In the genomic region with DNA sequence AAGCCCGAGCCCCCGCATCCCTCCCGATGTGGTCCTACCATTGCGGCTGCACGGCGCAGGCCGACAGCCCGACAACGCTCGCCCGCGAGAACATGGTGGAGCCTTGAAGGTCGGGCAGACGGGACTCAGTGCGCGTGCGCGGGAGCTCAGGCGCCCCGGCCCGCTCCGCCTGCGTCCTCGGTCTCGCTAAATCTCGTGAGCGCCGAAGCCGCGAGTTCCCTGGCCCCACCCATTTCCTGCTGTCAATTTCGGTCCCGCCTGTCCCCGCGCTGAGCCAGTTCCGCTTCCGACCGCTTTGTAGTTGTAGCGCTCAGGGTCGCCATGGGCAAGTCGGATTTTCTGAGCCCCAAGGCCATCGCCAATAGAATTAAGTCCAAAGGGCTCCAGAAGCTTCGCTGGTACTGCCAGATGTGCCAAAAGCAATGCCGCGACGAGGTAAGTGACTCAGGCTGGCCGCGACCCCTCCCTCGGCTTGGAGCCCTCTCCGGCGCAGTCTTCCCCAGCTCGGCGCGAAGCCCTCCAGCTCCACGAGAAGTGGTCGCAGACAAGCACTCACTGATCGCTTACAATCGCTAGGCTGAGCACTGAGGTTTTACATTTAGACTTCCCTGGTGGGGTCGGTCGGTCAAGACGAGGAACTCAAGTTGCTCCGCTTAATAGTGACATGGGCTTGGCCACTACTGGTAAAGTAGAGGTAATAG, we compare ENCODE assay signal across 8 mouse cellular contexts. TPM values are rescaled to one million over a fixed set of nuclear protein-coding genes. Genes with fewer than 3 reads are reported as not detected.
A peak's percentile ranks its signal among the peaks of the same experiment; 100 is the strongest.
DNase-seq lines count a peak whose midpoint lies in the region; ATAC-seq and TF ChIP-seq lines count a peak whose summit lies in the region.

A gene (minus strand): TSS at position 201 of the 701 bp plus-strand sequence.
A gene (plus strand): TSS at position 284 of the 701 bp plus-strand sequence.

- peak; percentile 95 for ATAC-seq in forebrain, embryonic 11.5 days (replicated peaks; ENCODE audit: low FRiP score)
- ATAC-seq in heart, postnatal 0 days (ENCODE audit: insufficient read depth, low read depth): peak; percentile 97
- peak; percentile 93 for ATAC-seq in liver, embryonic 16.5 days (ENCODE audit: low read depth)
- ATAC-seq in neural tube, embryonic 13.5 days (ENCODE audit: low read depth): peak; percentile 98

- TF ChIP-seq EP300 in CH12.LX (IDR thresholded peaks at IDR 0.05; ENCODE audit: low read length): no peak
- no peak for TF ChIP-seq EP300 in heart, postnatal 0 days (IDR thresholded peaks at IDR 0.05; ENCODE audit: low read depth)

- dilution Hi-C loops in CH12.LX (cut with MboI; ENCODE audit: extremely low pct_ligation_motif_present, extremely low pct_unique_long_range_greater_than_20kb, low sequenced_read_pairs): no loop called here

- in situ Hi-C loops in CH12.LX (cut with MboI; ENCODE audit: low pct_ligation_motif_present, low pct_unique_long_range_greater_than_20kb, low sequenced_read_pairs): no loop called here

- peak within 1 kb of the TSS; percentile 95 for H3K9ac ChIP-seq in CH12.LX (ENCODE audit: insufficient read depth, low read depth)
- peak within 1 kb of the TSS; percentile 96 for H3K9ac ChIP-seq in forebrain, embryonic 11.5 days (ENCODE audit: low read length)
- peak within 1 kb of the TSS; percentile 99 for H3K9ac ChIP-seq in heart, postnatal 0 days (replicated peaks; ENCODE audit: low read depth, low read length)
- peak within 1 kb of the TSS; percentile 99 for H3K9ac ChIP-seq in liver, embryonic 16.5 days (ENCODE audit: low read depth, low read length)
- peak within 1 kb of the TSS; percentile 97 for H3K9ac ChIP-seq in neural tube, embryonic 13.5 days

- peak within 1 kb of the TSS; percentile 86 for H3K4me2 ChIP-seq in CH12.LX (ENCODE audit: insufficient read depth, low read depth, poor library complexity, severe bottlenecking)
- H3K4me2 ChIP-seq in forebrain, embryonic 11.5 days (ENCODE audit: low read depth, low read length, severe bottlenecking): peak within 1 kb of the TSS; percentile 85
- H3K4me2 ChIP-seq in heart, postnatal 0 days (ENCODE audit: low read depth, low read length): peak within 1 kb of the TSS; percentile 80
- peak within 1 kb of the TSS; percentile 72 for H3K4me2 ChIP-seq in liver, embryonic 16.5 days (ENCODE audit: low read depth, low read length)
- H3K4me2 ChIP-seq in neural tube, embryonic 13.5 days: peak within 1 kb of the TSS; percentile 80

- peak within 1 kb of the TSS; percentile 72 for H3K27ac ChIP-seq in CH12.LX (ENCODE audit: insufficient read depth, low read depth)
- H3K27ac ChIP-seq in forebrain, embryonic 11.5 days (ENCODE audit: low read depth, low read length): peak within 1 kb of the TSS; percentile 70
- peak within 1 kb of the TSS; percentile 98 for H3K27ac ChIP-seq in heart, postnatal 0 days (ENCODE audit: low read depth)
- H3K27ac ChIP-seq in liver, embryonic 16.5 days (ENCODE audit: low read length): peak within 1 kb of the TSS; percentile 88
- peak within 1 kb of the TSS; percentile 97 for H3K27ac ChIP-seq in neural tube, embryonic 13.5 days (replicated peaks)
- H3K27ac ChIP-seq in testis, adult 2 months (ENCODE audit: control insufficient read depth, insufficient read depth, low read depth, low read length): peak within 1 kb of the TSS; percentile 85

- H3K9me3 ChIP-seq in CH12.LX (replicated peaks; ENCODE audit: low read length): no peaks in the 10 kb centered on the region
- H3K9me3 ChIP-seq in forebrain, embryonic 11.5 days (ENCODE audit: control insufficient read depth, low read length): no peaks in the 10 kb centered on the region
- H3K9me3 ChIP-seq in heart, postnatal 0 days (replicated peaks; ENCODE audit: control insufficient read depth, low read length): no peaks in the 10 kb centered on the region
- no peaks in the 10 kb centered on the region for H3K9me3 ChIP-seq in liver, embryonic 16.5 days (replicated peaks; ENCODE audit: control insufficient read depth, low read length)
- H3K9me3 ChIP-seq in neural tube, embryonic 13.5 days: no peaks in the 10 kb centered on the region

- peaks cover 88% of the 10 kb centered on the region for H3K79me2 ChIP-seq in CH12.LX (replicated peaks; ENCODE audit: control insufficient read depth, extremely low read depth, insufficient read depth, poor library complexity, severe bottlenecking)

- peak; percentile 96 for DNase-seq in CH12.LX (ENCODE audit: extremely low read depth)
- peak; percentile 94 for DNase-seq in c-Kit-positive CD71-positive TER-119-negative erythroid progenitor cells, embryonic 14.5 days (ENCODE audit: low read depth)
- peak; percentile 98 for DNase-seq in forebrain, embryonic 11.5 days (ENCODE audit: low spot score)
- DNase-seq in heart, postnatal 0 days (ENCODE audit: low spot score): peak; percentile 98
- peak; percentile 97 to 98 for DNase-seq in kidney, postnatal 4 days

- TF ChIP-seq CTCF in CH12.LX (conservative IDR thresholded peaks at IDR 0.05 in 1 of 2, IDR thresholded peaks at IDR 0.05 in 1 of 2; ENCODE audit: low read depth in 2 of 2, low read length in 2 of 2): no peak
- peak; percentile 32 for TF ChIP-seq CTCF in heart, postnatal 0 days (IDR thresholded peaks at IDR 0.05; ENCODE audit: low read depth)
- peak; percentile 10; the same call in 1 of the 2 replicates for TF ChIP-seq CTCF in testis, adult 2 months (IDR thresholded peaks at IDR 0.05; ENCODE audit: control insufficient read depth, insufficient read depth, insufficient replicate concordance, low read depth, low read length)

- peak within 1 kb of the TSS; percentile 92 to 98 (median 97) for H3K4me3 ChIP-seq in CH12.LX (replicated peaks in 1 of 3; ENCODE audit: low read depth in 2 of 3, low read length in 2 of 3, poor library complexity in 1 of 3)
- peak within 1 kb of the TSS; percentile 91 for H3K4me3 ChIP-seq in forebrain, embryonic 11.5 days (ENCODE audit: low read depth, low read length)
- H3K4me3 ChIP-seq in heart, postnatal 0 days (ENCODE audit: low read depth, low read length): peak within 1 kb of the TSS; percentile 92
- peak within 1 kb of the TSS; percentile 98 for H3K4me3 ChIP-seq in liver, embryonic 16.5 days (ENCODE audit: low read depth, low read length)
- peak within 1 kb of the TSS; percentile 90 for H3K4me3 ChIP-seq in neural tube, embryonic 13.5 days
- peak within 1 kb of the TSS; percentile 94 for H3K4me3 ChIP-seq in testis, adult 2 months (ENCODE audit: control insufficient read depth, low read depth, low read length)

- peaks cover 24 to 43% of the 10 kb centered on the region in 2 experiments for H3K4me1 ChIP-seq in CH12.LX (ENCODE audit: control insufficient read depth in 1 of 2, insufficient read depth in 2 of 2)
- H3K4me1 ChIP-seq in forebrain, embryonic 11.5 days (replicated peaks; ENCODE audit: control insufficient read depth, insufficient read depth, low read length): peaks cover 11% of the 10 kb centered on the region; the same call in 1 of the 2 replicates
- H3K4me1 ChIP-seq in heart, postnatal 0 days (ENCODE audit: control insufficient read depth, insufficient read depth): peaks cover 20% of the 10 kb centered on the region
- H3K4me1 ChIP-seq in liver, embryonic 16.5 days (ENCODE audit: control insufficient read depth, low read depth, low read length): peaks cover 27% of the 10 kb centered on the region
- peaks cover 56% of the 10 kb centered on the region for H3K4me1 ChIP-seq in neural tube, embryonic 13.5 days (replicated peaks)
- no peaks in the 10 kb centered on the region; the same call in 1 of the 2 replicates for H3K4me1 ChIP-seq in testis, adult 2 months (ENCODE audit: control insufficient read depth, insufficient read depth, low read length)

- TF ChIP-seq POLR2A in CH12.LX (IDR thresholded peaks at IDR 0.05; ENCODE audit: low read depth, low read length): peak; percentile 96
- peak; percentile 88 for TF ChIP-seq POLR2A in testis, adult 2 months (IDR thresholded peaks at IDR 0.05; ENCODE audit: control insufficient read depth, low read depth, low read length)

- peaks cover 20 to 45% of the 10 kb centered on the region in 2 experiments for H3K36me3 ChIP-seq in CH12.LX (replicated peaks in 1 of 2; ENCODE audit: control insufficient read depth in 1 of 2, insufficient read depth in 1 of 2, low read length in 1 of 2)
- H3K36me3 ChIP-seq in forebrain, embryonic 11.5 days (ENCODE audit: control insufficient read depth, insufficient read depth, low read length): no peaks in the 10 kb centered on the region
- no peaks in the 10 kb centered on the region; the same call in 1 of the 2 replicates for H3K36me3 ChIP-seq in heart, postnatal 0 days (replicated peaks; ENCODE audit: control insufficient read depth, insufficient read depth, low read length)
- H3K36me3 ChIP-seq in liver, embryonic 16.5 days (ENCODE audit: control insufficient read depth, insufficient read depth): no peaks in the 10 kb centered on the region
- peaks cover 7% of the 10 kb centered on the region; the same call in 1 of the 2 replicates for H3K36me3 ChIP-seq in neural tube, embryonic 13.5 days
- no peaks in the 10 kb centered on the region for H3K36me3 ChIP-seq in testis, adult 2 months (ENCODE audit: control insufficient read depth, insufficient read depth, low read length)

- WGBS in forebrain, embryonic 11.5 days: under 1% methylated on average over 61 of the region's 61 CpGs
- WGBS in heart, postnatal 0 days: under 1% methylated on average over 61 of the region's 61 CpGs
- WGBS in liver, embryonic 16.5 days (ENCODE audit: insufficient replicate concordance): under 1% methylated on average over 60 of the region's 61 CpGs
- WGBS in neural tube, embryonic 13.5 days: under 1% methylated on average over 61 of the region's 61 CpGs

- no peaks in the 10 kb centered on the region for H3K27me3 ChIP-seq in CH12.LX (replicated peaks)
- no peaks in the 10 kb centered on the region for H3K27me3 ChIP-seq in forebrain, embryonic 11.5 days (ENCODE audit: control insufficient read depth, insufficient read depth, low read length)
- no peaks in the 10 kb centered on the region for H3K27me3 ChIP-seq in heart, postnatal 0 days (ENCODE audit: control insufficient read depth, insufficient read depth, low read length)
- H3K27me3 ChIP-seq in liver, embryonic 16.5 days (ENCODE audit: control insufficient read depth, insufficient read depth, low read depth, low read length): no peaks in the 10 kb centered on the region
- H3K27me3 ChIP-seq in neural tube, embryonic 13.5 days: no peaks in the 10 kb centered on the region
- no peaks in the 10 kb centered on the region for H3K27me3 ChIP-seq in testis, adult 2 months (ENCODE audit: control insufficient read depth, insufficient read depth, low read length)

- TF ChIP-seq RAD21 in CH12.LX (IDR thresholded peaks at IDR 0.05; ENCODE audit: low read depth, low read length): no peak

RNA-seq across cellular contexts. Expression of the first gene that starts in this region (rescaled TPM):
- total RNA-seq in CH12.LX (2012; rRNA removed): 336 and 359 TPM in 2 replicates
- 876 and 918 TPM in 2 replicates for total RNA-seq in CH12.LX (2014; rRNA removed)
- 375 and 423 TPM in 2 replicates for polyA plus RNA-seq in CH12.LX (2012; ENCODE audit: insufficient read length, low read depth)
- 474 and 504 TPM in 2 replicates for polyA plus RNA-seq in forebrain, embryonic 11.5 days (2014; fragmentation: Nextera tagmentation; extraction: Ambion mirVana)
- total RNA-seq in heart, postnatal 0 days (2014; rRNA removed; ENCODE audit: low replicate concordance): 1,755 and 1,815 TPM in 2 replicates
- 2,592 and 2,686 TPM in 2 replicates for polyA plus RNA-seq in heart, postnatal 0 days (2015; fragmentation: Nextera tagmentation; extraction: Ambion mirVana)
- polyA plus RNA-seq in liver, embryonic 16.5 days (2015; fragmentation: Nextera tagmentation; extraction: Ambion mirVana): 297 and 315 TPM in 2 replicates
- polyA plus RNA-seq in neural tube, embryonic 13.5 days (2015; fragmentation: Nextera tagmentation; extraction: Ambion mirVana): 532 and 575 TPM in 2 replicates
- 154 and 178 TPM in 2 replicates for polyA plus RNA-seq in testis, adult 2 months (2012; rRNA removed)

RNA-seq across cellular contexts. Expression of the second gene that starts in this region (rescaled TPM):
- total RNA-seq in CH12.LX (2012; rRNA removed) (23.0 and 29.5 TPM in 2 replicates), CH12.LX (2014; rRNA removed) (31.5 and 37.8 TPM in 2 replicates)
- 44.7 and 49.0 TPM in 2 replicates for polyA plus RNA-seq in CH12.LX (2012; ENCODE audit: insufficient read length, low read depth)
- polyA plus RNA-seq in forebrain, embryonic 11.5 days (2014; fragmentation: Nextera tagmentation; extraction: Ambion mirVana): 40.2 and 40.4 TPM in 2 replicates
- 0.19 and 9.7 TPM in 2 replicates for total RNA-seq in heart, postnatal 0 days (2014; rRNA removed; ENCODE audit: low replicate concordance)
- 18.9 and 20.7 TPM in 2 replicates for polyA plus RNA-seq in heart, postnatal 0 days (2015; fragmentation: Nextera tagmentation; extraction: Ambion mirVana)
- polyA plus RNA-seq in liver, embryonic 16.5 days (2015; fragmentation: Nextera tagmentation; extraction: Ambion mirVana): 13.5 and 13.8 TPM in 2 replicates
- 34.4 and 36.9 TPM in 2 replicates for polyA plus RNA-seq in neural tube, embryonic 13.5 days (2015; fragmentation: Nextera tagmentation; extraction: Ambion mirVana)
- 1.7 and 2.0 TPM in 2 replicates for polyA plus RNA-seq in testis, adult 2 months (2012; rRNA removed)

Comparison
In these comparisons a context has a peak if more than half of its experiments do, and no peak if none do; other contexts are left out.
1. Peak in every context shown above with its lines: DNase-seq, ATAC-seq, H3K4me3 ChIP-seq and H3K27ac ChIP-seq.
2. CTCF ChIP-seq: peak in heart, postnatal 0 days (single experiment) and testis, adult 2 months (single experiment); none in CH12.LX (0 of 2).